Mouse (Mus musculus) CH12.LX (cell line): Measurements from ENCODE around the gene Apba2. TPM values are rescaled to one million over a fixed set of nuclear protein-coding genes. Genes with fewer than 3 reads are reported as not detected.
A peak's percentile ranks its signal among the peaks of the same experiment; 100 is the strongest.

Experiments
- DNase-seq: peaks from one replicate; pipeline ENCODE4 v3.0.0-alpha.2; 2013; ENCODE audit errors: extremely low read depth
- H3K27ac ChIP-seq: 2 replicates; pipeline ENCODE4 v1.5.1; 2012; ENCODE audit warnings: low read depth, mild to moderate bottlenecking, control low read depth, moderate library complexity; ENCODE audit not compliant: insufficient read depth
- H3K27me3 ChIP-seq: replicated peaks from 2 replicates; pipeline ENCODE3; 2012; ENCODE audit warnings: inconsistent platforms
- H3K36me3 ChIP-seq, 2 experiments: replicated peaks in 1 of 2; 2 replicates each; pipeline versions ENCODE3 to v1.6.1; 2012; ENCODE audit warnings: inconsistent platforms in 1 of 2, low read length in 1 of 2, mild to moderate bottlenecking in 1 of 2, mixed read lengths in 1 of 2, moderate library complexity in 1 of 2; ENCODE audit not compliant: control insufficient read depth in 1 of 2, insufficient read depth in 1 of 2
- H3K4me1 ChIP-seq, 2 experiments: 2 replicates each; pipeline ENCODE4 v1.6.1; 2012; ENCODE audit warnings: inconsistent platforms in 1 of 2, moderate library complexity in 1 of 2; ENCODE audit not compliant: insufficient read depth in 2 of 2, control insufficient read depth in 1 of 2
- H3K4me2 ChIP-seq: 2 replicates; pipeline ENCODE4 v1.6.1; 2012; ENCODE audit warnings: low read depth, mild to moderate bottlenecking, control low read depth; ENCODE audit not compliant: poor library complexity, insufficient read depth, severe bottlenecking
- H3K4me3 ChIP-seq, 3 experiments: fragments of 150-350 bp in 1 of 3; sonication (generic) in 1 of 3; replicated peaks in 1 of 3; 2 replicates each; pipeline versions ENCODE3 to v1.5.1; 2011 to 2012; ENCODE audit warnings: low read depth in 2 of 3, low read length in 2 of 3, mild to moderate bottlenecking in 2 of 3, moderate library complexity in 2 of 3, control low read depth in 1 of 3, improper control_type of control experiment in 1 of 3, inconsistent platforms in 1 of 3, mixed read lengths in 1 of 3; ENCODE audit not compliant: poor library complexity in 1 of 3
- H3K79me2 ChIP-seq: replicated peaks from 2 replicates; pipeline ENCODE4 v1.6.1; 2012; ENCODE audit warnings: mild to moderate bottlenecking, moderate library complexity; ENCODE audit not compliant: control insufficient read depth, poor library complexity, insufficient read depth, severe bottlenecking; ENCODE audit errors: extremely low read depth
- H3K9ac ChIP-seq: 2 replicates; pipeline ENCODE4 v1.6.1; 2012; ENCODE audit warnings: low read depth, mild to moderate bottlenecking, control low read depth, moderate library complexity; ENCODE audit not compliant: insufficient read depth
- H3K9me3 ChIP-seq: replicated peaks from 2 replicates; pipeline ENCODE3; 2012; ENCODE audit warnings: low read length, inconsistent platforms, mixed read lengths
- BHLHE40 ChIP-seq: IDR thresholded peaks from 2 replicates; pipeline ENCODE4 v1.6.1; 2011; ENCODE audit warnings: mild to moderate bottlenecking, low read depth, low read length, improper control_type of control experiment
- CHD1 ChIP-seq: IDR thresholded peaks from 2 replicates; pipeline ENCODE4 v1.6.1; 2012; ENCODE audit warnings: low read depth, low read length, improper control_type of control experiment, inconsistent platforms
- CHD2 ChIP-seq: IDR thresholded peaks from 2 replicates; pipeline ENCODE4 v1.6.1; 2011; ENCODE audit warnings: low read length, improper control_type of control experiment
- CTCF ChIP-seq, 2 experiments: IDR thresholded peaks in 1 of 2; conservative IDR thresholded peaks in 1 of 2; 2 replicates each; pipeline ENCODE4 v1.5.1; 2011 to 2012; ENCODE audit warnings: low read depth in 2 of 2, low read length in 2 of 2, improper control_type of control experiment in 1 of 2, inconsistent platforms in 1 of 2, mild to moderate bottlenecking in 1 of 2, moderate library complexity in 1 of 2
- E2F4 ChIP-seq: IDR thresholded peaks from 2 replicates; pipeline ENCODE4 v1.6.1; 2011; ENCODE audit warnings: low read depth, low read length, improper control_type of control experiment; ENCODE audit not compliant: insufficient replicate concordance
- ELF1 ChIP-seq: IDR thresholded peaks from 2 replicates; pipeline ENCODE4 v1.6.1; 2014; ENCODE audit warnings: low read depth, mild to moderate bottlenecking, inconsistent platforms, low read length, improper control_type of control experiment
- EP300 ChIP-seq: IDR thresholded peaks from 2 replicates; pipeline ENCODE4 v1.6.1; 2011; ENCODE audit warnings: low read length, improper control_type of control experiment
- ETS1 ChIP-seq: conservative IDR thresholded peaks from 2 replicates; pipeline ENCODE4 v1.6.1; 2012; ENCODE audit warnings: low read depth, mild to moderate bottlenecking, inconsistent platforms, low read length, improper control_type of control experiment, moderate library complexity
- GABPA ChIP-seq: IDR thresholded peaks from 2 replicates; pipeline ENCODE4 v1.6.1; 2012; ENCODE audit warnings: low read depth, low read length, improper control_type of control experiment, inconsistent platforms; ENCODE audit not compliant: insufficient replicate concordance
- HCFC1 ChIP-seq: IDR thresholded peaks from 2 replicates; pipeline ENCODE4 v1.6.1; 2012; ENCODE audit warnings: low read depth, mild to moderate bottlenecking, inconsistent platforms, low read length, improper control_type of control experiment
- IRF4 ChIP-seq: IDR thresholded peaks from 2 replicates; pipeline ENCODE4 v1.6.1; 2014; ENCODE audit warnings: low read depth, mild to moderate bottlenecking, inconsistent platforms, low read length, improper control_type of control experiment
- JUN ChIP-seq: IDR thresholded peaks from 2 replicates; pipeline ENCODE4 v1.6.1; 2011; ENCODE audit warnings: low read depth, mild to moderate bottlenecking, low read length, improper control_type of control experiment, moderate library complexity; ENCODE audit not compliant: insufficient read depth
- MAFK ChIP-seq: IDR thresholded peaks from 2 replicates; pipeline ENCODE4 v1.6.1; 2011; ENCODE audit warnings: low read length, improper control_type of control experiment; ENCODE audit not compliant: insufficient replicate concordance
- MAX ChIP-seq: IDR thresholded peaks from 2 replicates; pipeline ENCODE4 v1.6.1; 2011; ENCODE audit warnings: low read length, improper control_type of control experiment
- MEF2A ChIP-seq: IDR thresholded peaks from 2 replicates; pipeline ENCODE4 v1.6.1; 2014; ENCODE audit warnings: low read depth, mild to moderate bottlenecking, inconsistent platforms, low read length, improper control_type of control experiment, borderline replicate concordance
- PAX5 ChIP-seq: IDR thresholded peaks from 2 replicates; pipeline ENCODE4 v1.6.1; 2012; ENCODE audit warnings: low read length, inconsistent platforms, mixed read lengths
- POLR2A ChIP-seq: IDR thresholded peaks from 2 replicates; pipeline ENCODE4 v1.6.1; 2011; ENCODE audit warnings: low read depth, mild to moderate bottlenecking, improper control_type of control experiment, low read length
- SIN3A ChIP-seq: IDR thresholded peaks from 2 replicates; pipeline ENCODE4 v1.6.1; 2012; ENCODE audit warnings: low read length, improper control_type of control experiment, inconsistent platforms
- TBP ChIP-seq: conservative IDR thresholded peaks from 2 replicates; pipeline ENCODE4 v1.6.1; 2011; ENCODE audit warnings: low read depth, low read length, improper control_type of control experiment
- TCF12 ChIP-seq: IDR thresholded peaks from 2 replicates; pipeline ENCODE4 v1.6.1; 2014; ENCODE audit warnings: low read depth, mild to moderate bottlenecking, inconsistent platforms, low read length, improper control_type of control experiment
- UBTF ChIP-seq: IDR thresholded peaks from 2 replicates; pipeline ENCODE4 v1.6.1; 2012; ENCODE audit warnings: low read depth, mild to moderate bottlenecking, inconsistent platforms, low read length, improper control_type of control experiment, moderate library complexity
- USF1 ChIP-seq: IDR thresholded peaks from 2 replicates; pipeline ENCODE4 v1.6.1; 2014; ENCODE audit warnings: low read depth, mild to moderate bottlenecking, inconsistent platforms, low read length, improper control_type of control experiment
- ZNF384 ChIP-seq: IDR thresholded peaks from 2 replicates; pipeline ENCODE4 v1.6.1; 2012; ENCODE audit warnings: low read depth, low read length, improper control_type of control experiment, inconsistent platforms
- dilution Hi-C: fragments of 300-500 bp; cut with MboI; formaldehyde crosslinking; loops from 2 replicates; pipeline ENCODE4 v1.14.3; 2020; ENCODE audit warnings: low sequenced_read_pairs; ENCODE audit not compliant: extremely low pct_unique_long_range_greater_than_20kb, extremely low pct_ligation_motif_present
- in situ Hi-C: fragments of 300-500 bp; cut with MboI; formaldehyde crosslinking; loops from 3 replicates; pipeline ENCODE4 v1.14.3; 2019; ENCODE audit warnings: low sequenced_read_pairs, low pct_ligation_motif_present, low pct_unique_long_range_greater_than_20kb, mixed read lengths
- polyA plus RNA-seq: library from polyadenylated mRNA; unstranded; fragments of >175 nt; gene quantifications from 2 replicates; pipeline ENCODE4 v1.2.1, GENCODE M21; 2012; ENCODE audit warnings: low read depth; ENCODE audit not compliant: insufficient read length
- total RNA-seq, 2 experiments: library from RNA; depleted of rRNA; stranded (reverse); fragments of 300-350 nt in 1 of 2; fragments of >200 nt in 1 of 2; gene quantifications; 2 replicates each; pipeline ENCODE4 v1.2.3; 2012 to 2014

The Apba2 gene
- total and polyA plus RNA-seq, 3 experiments = 0.19 TPM; not detected in 2

DNA sequence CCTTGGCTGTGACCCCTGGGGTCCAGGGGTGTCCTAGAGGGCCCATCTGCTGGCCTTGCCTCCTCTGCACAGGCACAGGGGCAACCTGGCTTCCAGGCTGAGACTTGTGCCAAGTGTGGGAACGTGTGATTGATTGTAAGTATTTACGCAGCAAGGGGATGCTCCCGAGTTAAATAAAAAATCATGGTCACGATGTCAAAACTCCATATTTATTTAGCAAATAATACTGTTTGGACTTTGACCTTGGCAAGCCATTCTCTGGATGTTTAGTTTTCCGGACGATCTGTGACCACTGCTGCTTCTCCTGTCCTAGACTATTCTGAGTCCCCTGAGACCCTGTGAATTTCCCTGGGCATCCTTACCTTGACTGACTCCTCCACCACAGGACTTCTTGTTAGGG is 252.2 kb downstream of the Apba2 start:
- Histone ChIP-seq H3K36me3 (no peaks in the 10 kb centered on the region), H3K9ac (no peak overlapping the region), H3K27ac (no peak overlapping the region), H3K79me2 (no peaks in the 10 kb centered on the region), H3K27me3 (peaks cover 23% of the 10 kb centered on the region), H3K9me3 (no peaks in the 10 kb centered on the region), H3K4me2 (no peak overlapping the region), H3K4me1 (peaks cover 3 to 15% of the 10 kb centered on the region in 2 experiments; a peak in 3 of 4 replicates), H3K4me3 (no peak overlapping the region)
- no peak for DNase-seq
- no peak for TF ChIP-seq POLR2A
- TF ChIP-seq E2F4 = no peak
- no peak for TF ChIP-seq ELF1
- no peak for TF ChIP-seq BHLHE40
- no peak for TF ChIP-seq ETS1
- TF ChIP-seq UBTF = no peak
- dilution Hi-C loops = no loop called here
- in situ Hi-C loops = no loop called here

- TF ChIP-seq GABPA = no peak
- TF ChIP-seq ZNF384 = peak; percentile 38; the same call in 1 of the 2 replicates
- TF ChIP-seq IRF4 = no peak
- TF ChIP-seq BHLHE40 = no peak
- TF ChIP-seq EP300 = no peak
- dilution Hi-C loops = no loop called here
- no peaks in the 10 kb centered on the region for H3K9me3 ChIP-seq
These were observed 252.7 kb downstream of the Apba2 start for GRCm38 (mm10) chr7:64754161-64754560.

GRCm38 (mm10) chr7:64755141-64755540 is 253.6 kb downstream of the Apba2 start:
- H3K27me3 ChIP-seq = peaks cover 21% of the 10 kb centered on the region
- no peak for TF ChIP-seq CHD1
- no peak for TF ChIP-seq TBP
- no peak for TF ChIP-seq E2F4
- no peak for TF ChIP-seq ZNF384
- TF ChIP-seq USF1 = no peak
- no peak for TF ChIP-seq PAX5
- no peak for TF ChIP-seq SIN3A
- no peak for TF ChIP-seq ELF1
- TF ChIP-seq CHD2 = no peak
- TF ChIP-seq BHLHE40 = no peak
- TF ChIP-seq IRF4 = no peak
- TF ChIP-seq JUN = no peak
- no peak for TF ChIP-seq CTCF (conservative IDR thresholded peaks at IDR 0.05 in 1 of 2, IDR thresholded peaks at IDR 0.05 in 1 of 2; ENCODE audit: low read depth in 2 of 2, low read length in 2 of 2)
- TF ChIP-seq POLR2A = no peak
- no peak for TF ChIP-seq MAFK
- no peak for TF ChIP-seq TCF12
- TF ChIP-seq MAX = no peak
- TF ChIP-seq HCFC1 = no peak
- TF ChIP-seq MEF2A = no peak
- no peak for TF ChIP-seq ETS1
- no peak for DNase-seq
- no peak overlapping the region for H3K4me2 ChIP-seq
- in situ Hi-C loops (no loop called here), dilution Hi-C loops (no loop called here)
- H3K4me3 ChIP-seq = no peak overlapping the region
- H3K9ac ChIP-seq = no peak overlapping the region
- no peaks in the 10 kb centered on the region for H3K79me2 ChIP-seq
- H3K36me3 ChIP-seq = no peaks in the 10 kb centered on the region
- no peak overlapping the region for H3K27ac ChIP-seq
- H3K9me3 ChIP-seq = no peaks in the 10 kb centered on the region
- H3K4me1 ChIP-seq = peaks cover 3 to 15% of the 10 kb centered on the region in 2 experiments; a peak in 3 of 4 replicates

More at GRCm38 (mm10) chr7:64754161-64754560, 252.7 kb downstream of the Apba2 start:
- Histone ChIP-seq H3K27me3 (peaks cover 23% of the 10 kb centered on the region), H3K27ac (no peak overlapping the region), H3K4me2 (no peak overlapping the region), H3K36me3 (no peaks in the 10 kb centered on the region), H3K4me1 (peaks cover 3 to 15% of the 10 kb centered on the region in 2 experiments; a peak in 3 of 4 replicates), H3K9ac (no peak overlapping the region), H3K79me2 (no peaks in the 10 kb centered on the region), H3K4me3 (no peak overlapping the region)
- no peak for DNase-seq
- in situ Hi-C loops = no loop called here
